Mouse (Mus musculus): ENCODE results near the gene Asb6. TPM values are rescaled to one million over a fixed set of nuclear protein-coding genes. Genes with fewer than 3 reads are reported as not detected.

Asb6 gene
- total and polyA plus RNA-seq, 3 experiments: 50.1 to 54.6 TPM; not detected in 1

DNA sequence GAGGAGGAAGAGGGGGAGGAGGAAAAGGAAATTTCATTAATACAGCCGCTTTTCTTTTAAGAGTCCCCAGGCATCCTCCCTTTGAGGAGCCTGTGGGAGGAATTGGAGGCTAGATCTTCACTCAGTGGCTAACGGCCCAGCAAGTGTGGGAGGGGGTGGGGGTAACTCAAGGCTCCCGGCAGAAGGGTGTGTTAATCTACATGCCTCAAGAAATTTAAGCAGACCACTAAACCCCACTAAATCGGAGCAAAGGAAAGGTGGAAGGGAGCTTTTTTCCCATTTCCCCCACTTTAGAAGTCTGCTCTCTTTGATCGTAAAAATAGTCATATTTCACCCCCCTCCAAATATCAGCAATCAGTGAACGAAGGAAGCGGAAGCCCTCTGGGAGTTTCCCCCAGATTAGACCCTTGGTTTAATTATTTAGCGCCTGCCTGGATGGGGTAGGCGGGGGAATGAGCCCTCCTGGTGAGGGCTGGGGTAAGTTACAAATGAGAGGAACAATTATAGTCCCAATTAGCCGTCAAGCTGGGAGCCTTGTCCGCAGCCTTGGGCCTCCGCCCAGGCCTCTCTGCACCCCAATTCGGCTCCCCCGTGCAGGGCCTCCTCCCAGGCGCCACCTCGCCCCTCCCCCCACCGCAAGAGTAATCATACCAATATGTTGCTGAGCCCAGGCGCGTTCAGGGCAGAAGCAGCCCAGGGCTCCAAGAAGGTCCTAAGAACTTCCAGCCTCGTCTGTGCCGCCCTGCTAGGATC, 6.3 kb upstream of the Asb6 start:
- H3K27ac ChIP-seq (ENCODE audit: control insufficient read depth, low read depth, low read length): no peak overlapping the region
- peak overlapping the region; percentile 24 to 32; a peak in 3 of 4 replicates for H3K4me3 ChIP-seq (ENCODE audit: control insufficient read depth in 1 of 2, insufficient read depth in 1 of 2, low read depth in 2 of 2, low read length in 2 of 2)
- no peaks in the 10 kb centered on the region for H3K9me3 ChIP-seq (replicated peaks; ENCODE audit: insufficient read depth, low read length)
- peak overlapping the region; percentile 42; the same call in 1 of the 2 replicates for H3K9ac ChIP-seq (ENCODE audit: control insufficient read depth, low read depth, low read length, poor library complexity, severe bottlenecking)
- DNase-seq (ENCODE audit: low read depth, low spot score): peak; percentile 55
- no peaks in the 10 kb centered on the region for H3K79me2 ChIP-seq (ENCODE audit: control insufficient read depth, insufficient read depth, low read length, poor library complexity)
- H3K36me3 ChIP-seq (ENCODE audit: control insufficient read depth in 1 of 2, insufficient read depth in 2 of 2, low read length in 2 of 2): no peaks in the 10 kb centered on the region
- H3K27me3 ChIP-seq (ENCODE audit: control insufficient read depth in 1 of 2, insufficient read depth in 2 of 2, low read length in 2 of 2): peaks cover 6 to 7% of the 10 kb centered on the region in 2 experiments; a peak in 3 of 4 replicates
- no peak for TF ChIP-seq MAX (IDR thresholded peaks at IDR 0.05; ENCODE audit: low read length)
- no peak for TF ChIP-seq CTCF (IDR thresholded peaks at IDR 0.05 in 2 of 3, conservative IDR thresholded peaks at IDR 0.05 in 1 of 3; ENCODE audit: control insufficient read depth in 1 of 3, insufficient read depth in 1 of 3, low read depth in 2 of 3, low read length in 3 of 3, poor library complexity in 1 of 3, severe bottlenecking in 1 of 3)
- no peak for TF ChIP-seq GABPA (IDR thresholded peaks at IDR 0.05; ENCODE audit: low read depth, low read length)
- no peak for TF ChIP-seq E2F4 (IDR thresholded peaks at IDR 0.05; ENCODE audit: borderline replicate concordance, low read depth, low read length)
- no peak for TF ChIP-seq GATA1 (IDR thresholded peaks at IDR 0.05; ENCODE audit: low read depth, low read length)
- no peak for TF ChIP-seq KAT2A (conservative IDR thresholded peaks at IDR 0.05; ENCODE audit: low read depth, low read length)
- no peak for TF ChIP-seq CHD2 (IDR thresholded peaks at IDR 0.05; ENCODE audit: low read length)
- no peak for TF ChIP-seq JUND (IDR thresholded peaks at IDR 0.05; ENCODE audit: low read depth, low read length)
- H3K4me1 ChIP-seq (ENCODE audit: control insufficient read depth in 1 of 2, insufficient read depth in 2 of 2, low read length in 2 of 2): peaks cover 0 to 9% of the 10 kb centered on the region in 2 experiments; a peak in 1 of 4 replicates

DNA sequence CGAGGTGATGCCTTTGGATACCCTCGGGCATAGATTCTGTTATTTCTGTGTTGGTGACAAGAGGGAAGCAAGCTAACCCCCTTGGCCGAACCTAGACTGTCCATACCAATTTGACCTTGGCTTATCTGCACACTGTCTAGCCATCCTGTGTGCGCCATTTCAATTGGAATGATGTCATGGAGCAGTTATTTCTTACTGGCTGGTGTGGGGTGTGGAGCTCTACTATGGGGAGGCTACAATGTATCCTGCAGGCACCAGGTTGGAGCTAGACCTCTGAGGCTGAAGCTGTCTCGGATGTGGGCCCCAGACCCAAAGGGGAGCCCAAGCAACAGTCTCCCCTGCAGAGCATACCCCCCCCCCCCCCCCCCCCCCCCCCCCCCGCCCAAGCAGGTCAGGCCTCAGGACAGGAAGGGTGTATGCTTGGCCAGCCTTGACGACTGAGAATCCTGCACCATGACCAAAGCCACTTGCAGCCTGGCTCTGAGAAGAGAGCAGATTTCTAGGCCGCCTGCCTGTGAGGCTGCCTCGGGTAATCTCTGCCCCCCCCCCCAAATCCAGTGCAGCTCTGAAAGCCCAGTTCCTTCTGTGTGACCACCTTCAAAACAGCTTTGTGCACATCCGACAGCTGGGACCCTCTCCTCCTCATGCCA, 4.4 kb upstream of the Asb6 start, which contains the start of gene Prrx2:
TSS of gene Prrx2 (plus strand) at position 600 of the 650 bp plus-strand sequence.
- Histone ChIP-seq H3K4me3 (ENCODE audit: control insufficient read depth in 1 of 2, insufficient read depth in 1 of 2, low read depth in 2 of 2, low read length in 2 of 2) (no peak within 1 kb of the TSS), H3K9ac (ENCODE audit: control insufficient read depth, low read depth, low read length, poor library complexity, severe bottlenecking) (no peak within 1 kb of the TSS), H3K4me1 (ENCODE audit: control insufficient read depth in 1 of 2, insufficient read depth in 2 of 2, low read length in 2 of 2) (peaks cover 0 to 9% of the 10 kb centered on the region in 2 experiments; a peak in 1 of 4 replicates), H3K27ac (ENCODE audit: control insufficient read depth, low read depth, low read length) (no peak within 1 kb of the TSS), H3K36me3 (ENCODE audit: control insufficient read depth in 1 of 2, insufficient read depth in 2 of 2, low read length in 2 of 2) (no peaks in the 10 kb centered on the region), H3K79me2 (ENCODE audit: control insufficient read depth, insufficient read depth, low read length, poor library complexity) (no peaks in the 10 kb centered on the region), H3K9me3 (replicated peaks; ENCODE audit: insufficient read depth, low read length) (no peaks in the 10 kb centered on the region), H3K27me3 (ENCODE audit: control insufficient read depth in 1 of 2, insufficient read depth in 2 of 2, low read length in 2 of 2) (peaks cover 2 to 3% of the 10 kb centered on the region in 2 experiments; a peak in 3 of 4 replicates)
- DNase-seq (ENCODE audit: low read depth, low spot score): no peak
- TF ChIP-seq BHLHE40 (IDR thresholded peaks at IDR 0.05; ENCODE audit: borderline replicate concordance, low read depth, low read length) (no peak), KAT2A (conservative IDR thresholded peaks at IDR 0.05; ENCODE audit: low read depth, low read length) (no peak), ZKSCAN1 (IDR thresholded peaks at IDR 0.05; ENCODE audit: low read depth, low read length) (no peak), MXI1 (IDR thresholded peaks at IDR 0.05; ENCODE audit: low read depth, low read length) (no peak), POLR2AphosphoS5 (IDR thresholded peaks at IDR 0.05; ENCODE audit: borderline replicate concordance, low read depth, low read length) (no peak)
